Mouse (Mus musculus): ENCODE results near the gene Adgrv1. TPM values are rescaled to one million over a fixed set of nuclear protein-coding genes. Genes with fewer than 3 reads are reported as not detected.
A peak's percentile ranks its signal among the peaks of the same experiment; 100 is the strongest.

The Adgrv1 gene
- polyA plus RNA-seq, 1 experiment from 2014 or later: 43.1 TPM

- Histone ChIP-seq H3K4me1 (ENCODE audit: control insufficient read depth, insufficient read depth, low read length) (no peaks in the 10 kb centered on the region), H3K9me3 (ENCODE audit: control insufficient read depth, low read length) (no peaks in the 10 kb centered on the region), H3K4me2 (no peak overlapping the region), H3K36me3 (ENCODE audit: control insufficient read depth, insufficient read depth, low read length) (no peaks in the 10 kb centered on the region), H3K27ac (ENCODE audit: low read depth, low read length) (no peak overlapping the region), H3K4me3 (ENCODE audit: low read depth, low read length) (no peak overlapping the region), H3K9ac (ENCODE audit: low read length) (no peak overlapping the region), H3K27me3 (ENCODE audit: control insufficient read depth, insufficient read depth, low read length) (no peaks in the 10 kb centered on the region)
- ATAC-seq (ENCODE audit: low FRiP score) (no peak), DNase-seq (ENCODE audit: low spot score, missing footprints) (peak; percentile 68)
- 77% methylated on average over 7 of the region's 7 CpGs for WGBS
Measured at GRCm38 (mm10) chr13:81314306-81315120, 318.4 kb downstream of the Adgrv1 start.

- Histone ChIP-seq H3K4me1 (ENCODE audit: control insufficient read depth, insufficient read depth, low read length) (no peaks in the 10 kb centered on the region), H3K9ac (ENCODE audit: low read length) (no peak overlapping the region), H3K4me3 (ENCODE audit: low read depth, low read length) (no peak overlapping the region), H3K27me3 (ENCODE audit: control insufficient read depth, insufficient read depth, low read length) (no peaks in the 10 kb centered on the region), H3K36me3 (ENCODE audit: control insufficient read depth, insufficient read depth, low read length) (no peaks in the 10 kb centered on the region), H3K4me2 (no peak overlapping the region), H3K27ac (ENCODE audit: low read depth, low read length) (no peak overlapping the region), H3K9me3 (ENCODE audit: control insufficient read depth, low read length) (no peaks in the 10 kb centered on the region)
- DNase-seq (ENCODE audit: low spot score, missing footprints): no peak
- WGBS: 83% methylated on average over 5 of the region's 5 CpGs
- no peak for ATAC-seq (ENCODE audit: low FRiP score)
Measured at GRCm38 (mm10) chr13:81312148-81312547, 320.8 kb downstream of the Adgrv1 start.

GRCm38 (mm10) chr13:81300851-81301250, 332.1 kb downstream of the Adgrv1 start:
- H3K9ac ChIP-seq (ENCODE audit: low read length): no peak overlapping the region
- WGBS: 93% methylated on average over 1 of the region's 1 CpGs
- no peak for ATAC-seq (ENCODE audit: low FRiP score)
- H3K27me3 ChIP-seq (ENCODE audit: control insufficient read depth, insufficient read depth, low read length): no peaks in the 10 kb centered on the region
- no peak overlapping the region for H3K4me3 ChIP-seq (ENCODE audit: low read depth, low read length)
- no peaks in the 10 kb centered on the region for H3K4me1 ChIP-seq (ENCODE audit: control insufficient read depth, insufficient read depth, low read length)
- no peak overlapping the region for H3K27ac ChIP-seq (ENCODE audit: low read depth, low read length)
- no peak overlapping the region for H3K4me2 ChIP-seq
- no peak for DNase-seq (ENCODE audit: low spot score, missing footprints)
- H3K36me3 ChIP-seq (ENCODE audit: control insufficient read depth, insufficient read depth, low read length): no peaks in the 10 kb centered on the region
- no peaks in the 10 kb centered on the region for H3K9me3 ChIP-seq (ENCODE audit: control insufficient read depth, low read length)

GRCm38 (mm10) chr13:81294106-81294505, 338.8 kb downstream of the Adgrv1 start:
- ATAC-seq (ENCODE audit: low FRiP score) (no peak), DNase-seq (ENCODE audit: low spot score, missing footprints) (peak; percentile 78)
- Histone ChIP-seq H3K4me3 (ENCODE audit: low read depth, low read length) (no peak overlapping the region), H3K9ac (ENCODE audit: low read length) (no peak overlapping the region), H3K36me3 (ENCODE audit: control insufficient read depth, insufficient read depth, low read length) (no peaks in the 10 kb centered on the region), H3K27ac (ENCODE audit: low read depth, low read length) (no peak overlapping the region), H3K4me2 (no peak overlapping the region), H3K9me3 (ENCODE audit: control insufficient read depth, low read length) (no peaks in the 10 kb centered on the region), H3K4me1 (ENCODE audit: control insufficient read depth, insufficient read depth, low read length) (no peaks in the 10 kb centered on the region), H3K27me3 (ENCODE audit: control insufficient read depth, insufficient read depth, low read length) (no peaks in the 10 kb centered on the region)
- 70% methylated on average over 1 of the region's 1 CpGs for WGBS

GRCm38 (mm10) chr13:81282193-81282592, 350.8 kb downstream of the Adgrv1 start:
- 90% methylated on average over 6 of the region's 6 CpGs for WGBS
- no peak for ATAC-seq (ENCODE audit: low FRiP score)

GRCm38 (mm10) chr13:81280650-81281229, 352.2 kb downstream of the Adgrv1 start:
- H3K27me3 ChIP-seq (ENCODE audit: control insufficient read depth, insufficient read depth, low read length): no peaks in the 10 kb centered on the region
- no peaks in the 10 kb centered on the region for H3K36me3 ChIP-seq (ENCODE audit: control insufficient read depth, insufficient read depth, low read length)
- DNase-seq (ENCODE audit: low spot score, missing footprints): no peak
- H3K9me3 ChIP-seq (ENCODE audit: control insufficient read depth, low read length): no peaks in the 10 kb centered on the region
- H3K4me1 ChIP-seq (ENCODE audit: control insufficient read depth, insufficient read depth, low read length): no peaks in the 10 kb centered on the region
- H3K4me2 ChIP-seq: no peak overlapping the region
- ATAC-seq (ENCODE audit: low FRiP score): no peak
- 92% methylated on average over 1 of the region's 1 CpGs for WGBS
- H3K27ac ChIP-seq (ENCODE audit: low read depth, low read length): no peak overlapping the region
- H3K9ac ChIP-seq (ENCODE audit: low read length): no peak overlapping the region
- no peak overlapping the region for H3K4me3 ChIP-seq (ENCODE audit: low read depth, low read length)

More at GRCm38 (mm10) chr13:81282193-81282592, 350.8 kb downstream of the Adgrv1 start:
- no peaks in the 10 kb centered on the region for H3K36me3 ChIP-seq (ENCODE audit: control insufficient read depth, insufficient read depth, low read length)
- H3K4me1 ChIP-seq (ENCODE audit: control insufficient read depth, insufficient read depth, low read length): no peaks in the 10 kb centered on the region
- no peak overlapping the region for H3K27ac ChIP-seq (ENCODE audit: low read depth, low read length)
- peak; percentile 66 for DNase-seq (ENCODE audit: low spot score, missing footprints)
- no peaks in the 10 kb centered on the region for H3K9me3 ChIP-seq (ENCODE audit: control insufficient read depth, low read length)
- no peak overlapping the region for H3K9ac ChIP-seq (ENCODE audit: low read length)
- H3K27me3 ChIP-seq (ENCODE audit: control insufficient read depth, insufficient read depth, low read length): no peaks in the 10 kb centered on the region
- H3K4me3 ChIP-seq (ENCODE audit: low read depth, low read length): no peak overlapping the region
- no peak overlapping the region for H3K4me2 ChIP-seq

GRCm38 (mm10) chr13:81279351-81279736, 353.6 kb downstream of the Adgrv1 start:
- 87% methylated on average over 5 of the region's 5 CpGs for WGBS
- no peaks in the 10 kb centered on the region for H3K4me1 ChIP-seq (ENCODE audit: control insufficient read depth, insufficient read depth, low read length)
- DNase-seq (ENCODE audit: low spot score, missing footprints) (peak; percentile 67), ATAC-seq (ENCODE audit: low FRiP score) (no peak)
- H3K36me3 ChIP-seq (ENCODE audit: control insufficient read depth, insufficient read depth, low read length): no peaks in the 10 kb centered on the region
- no peaks in the 10 kb centered on the region for H3K27me3 ChIP-seq (ENCODE audit: control insufficient read depth, insufficient read depth, low read length)
- H3K4me3 ChIP-seq (ENCODE audit: low read depth, low read length): no peak overlapping the region
- H3K4me2 ChIP-seq: no peak overlapping the region
- no peaks in the 10 kb centered on the region for H3K9me3 ChIP-seq (ENCODE audit: control insufficient read depth, low read length)
- H3K9ac ChIP-seq (ENCODE audit: low read length): no peak overlapping the region
- H3K27ac ChIP-seq (ENCODE audit: low read depth, low read length): no peak overlapping the region

GRCm38 (mm10) chr13:81278669-81279350, 354.1 kb downstream of the Adgrv1 start:
- ATAC-seq (ENCODE audit: low FRiP score): no peak
- Histone ChIP-seq H3K9ac (ENCODE audit: low read length) (no peak overlapping the region), H3K9me3 (ENCODE audit: control insufficient read depth, low read length) (no peaks in the 10 kb centered on the region), H3K27me3 (ENCODE audit: control insufficient read depth, insufficient read depth, low read length) (no peaks in the 10 kb centered on the region), H3K27ac (ENCODE audit: low read depth, low read length) (no peak overlapping the region), H3K4me3 (ENCODE audit: low read depth, low read length) (no peak overlapping the region), H3K36me3 (ENCODE audit: control insufficient read depth, insufficient read depth, low read length) (no peaks in the 10 kb centered on the region), H3K4me1 (ENCODE audit: control insufficient read depth, insufficient read depth, low read length) (no peaks in the 10 kb centered on the region), H3K4me2 (no peak overlapping the region)
- 67% methylated on average over 2 of the region's 2 CpGs for WGBS
- DNase-seq (ENCODE audit: low spot score, missing footprints): no peak

- ATAC-seq (ENCODE audit: low FRiP score): no peak
- H3K27ac ChIP-seq (ENCODE audit: low read depth, low read length): no peak overlapping the region
- H3K9me3 ChIP-seq (ENCODE audit: control insufficient read depth, low read length): no peaks in the 10 kb centered on the region
- no peaks in the 10 kb centered on the region for H3K4me1 ChIP-seq (ENCODE audit: control insufficient read depth, insufficient read depth, low read length)
- 91% methylated on average over 1 of the region's 1 CpGs for WGBS
- H3K4me3 ChIP-seq (ENCODE audit: low read depth, low read length): no peak overlapping the region
- no peaks in the 10 kb centered on the region for H3K27me3 ChIP-seq (ENCODE audit: control insufficient read depth, insufficient read depth, low read length)
- no peaks in the 10 kb centered on the region for H3K36me3 ChIP-seq (ENCODE audit: control insufficient read depth, insufficient read depth, low read length)
- no peak for DNase-seq (ENCODE audit: low spot score, missing footprints)
- H3K9ac ChIP-seq (ENCODE audit: low read length): no peak overlapping the region
- H3K4me2 ChIP-seq: no peak overlapping the region
Measured at GRCm38 (mm10) chr13:81273837-81274236, 359.1 kb downstream of the Adgrv1 start.

All from midbrain, embryonic 11.5 days (tissue).